Mouse (Mus musculus): Measurements from ENCODE around the gene Plcb3. TPM values are rescaled to one million over a fixed set of nuclear protein-coding genes. Genes with fewer than 3 reads are reported as not detected.

The Plcb3 gene
- polyA plus RNA-seq, 1 experiment from 2014 or later: 5.9 TPM

DNA sequence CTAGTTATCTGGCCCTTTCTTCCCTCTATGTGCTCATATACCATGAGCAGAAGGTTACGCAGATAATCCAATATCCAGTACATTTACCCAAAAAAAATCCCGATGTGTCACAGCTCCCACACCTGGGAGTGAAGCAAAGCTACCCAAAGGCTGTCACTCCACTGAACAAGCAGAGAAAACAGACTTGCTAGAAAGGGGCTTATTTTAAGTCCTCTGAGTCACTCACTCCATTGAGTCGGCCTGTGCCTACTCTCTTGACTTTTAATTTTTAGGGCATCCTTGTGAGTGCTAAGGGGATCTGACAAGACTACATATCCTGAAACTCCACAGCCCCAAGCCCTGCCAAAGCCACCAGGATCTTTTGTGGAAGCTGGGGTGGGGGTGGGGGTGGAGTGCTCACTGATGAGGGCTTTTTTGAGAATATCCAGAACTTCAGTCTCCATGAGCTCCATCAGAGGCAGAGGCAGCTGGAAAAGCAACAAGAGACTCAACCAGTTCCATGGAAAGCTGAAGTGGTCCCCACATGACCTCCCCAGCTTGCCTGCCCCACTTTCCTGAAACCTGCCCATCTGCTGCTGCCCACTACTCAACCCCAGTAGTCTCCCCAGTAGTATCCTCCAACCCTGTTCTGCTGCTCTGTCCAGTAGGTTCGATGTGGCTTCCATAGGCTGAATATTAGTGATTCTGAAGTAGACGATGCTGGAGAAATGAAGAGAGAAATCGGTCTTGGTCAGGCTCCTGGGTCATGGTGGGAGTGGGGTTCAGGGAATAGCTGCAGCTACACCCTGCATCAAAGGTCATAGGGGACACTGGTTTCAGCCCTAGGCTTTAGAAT, 53.2 kb downstream of the Plcb3 start:
- H3K27me3 ChIP-seq: peaks cover 56% of the 10 kb centered on the region
- ATAC-seq (ENCODE audit: insufficient read depth): no peak
- 54% methylated on average over 6 of the region's 6 CpGs for WGBS (ENCODE audit: insufficient replicate concordance)
- no peak overlapping the region for H3K27ac ChIP-seq (replicated peaks)
- peaks cover 63% of the 10 kb centered on the region for H3K4me1 ChIP-seq (replicated peaks)
- peak overlapping the region; percentile 100 for H3K4me2 ChIP-seq
- H3K9ac ChIP-seq: peak overlapping the region; percentile 58
- H3K36me3 ChIP-seq (replicated peaks): no peaks in the 10 kb centered on the region
- no peaks in the 10 kb centered on the region for H3K9me3 ChIP-seq (replicated peaks)
- peak overlapping the region; percentile 84 for H3K4me3 ChIP-seq (replicated peaks)

DNA sequence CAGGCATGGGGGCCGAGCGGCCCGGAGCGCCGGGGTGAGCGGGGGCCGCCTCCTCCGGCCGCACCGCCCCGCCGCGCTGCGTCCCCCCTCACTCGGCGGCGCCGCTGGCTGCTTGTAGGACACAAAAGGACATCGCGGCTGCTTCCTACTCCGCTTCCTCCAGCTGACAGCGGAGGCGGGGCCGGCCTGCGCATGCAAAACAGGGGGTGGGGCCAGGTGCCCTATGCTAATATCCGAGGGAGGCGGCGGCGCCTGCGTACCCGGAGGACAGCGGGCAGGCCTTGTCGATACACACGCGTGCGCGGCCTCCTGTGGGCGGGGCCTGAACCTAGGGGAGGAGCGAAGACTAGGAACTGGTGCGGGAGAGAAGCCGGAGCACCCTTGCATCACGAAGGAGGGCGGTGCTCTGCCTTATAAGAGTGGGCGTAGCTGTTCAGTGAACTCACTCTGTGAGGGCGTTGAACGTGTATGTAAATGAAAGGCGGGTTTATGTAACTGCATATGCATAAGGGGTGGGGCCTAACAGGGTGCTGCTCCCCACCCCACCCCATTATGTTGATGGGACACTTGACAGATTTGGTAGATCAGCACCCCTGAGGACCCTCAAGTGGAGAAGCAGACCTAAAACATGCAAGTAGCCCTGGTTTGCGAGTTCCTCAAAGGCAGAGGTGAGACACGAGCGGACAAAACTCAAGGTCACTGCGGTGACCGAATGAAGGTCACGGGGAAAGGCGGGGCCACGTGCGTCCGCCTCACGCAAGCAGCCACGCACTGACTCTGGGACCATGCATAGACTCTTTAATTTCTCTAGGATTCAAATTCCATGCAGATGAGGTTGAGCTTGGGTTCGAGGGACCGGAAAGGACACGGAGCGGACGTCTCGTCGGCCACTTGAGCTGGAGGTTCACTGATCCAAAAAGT, 54.4 kb downstream of the Plcb3 start, which contains the start of gene Esrra:
Gene Esrra, minus strand, starts transcription at position 167 of the 921 bp plus-strand sequence.
- Histone ChIP-seq H3K4me2 (peak within 1 kb of the TSS; percentile 100), H3K9me3 (replicated peaks) (no peaks in the 10 kb centered on the region), H3K4me3 (replicated peaks) (peak within 1 kb of the TSS; percentile 84), H3K4me1 (replicated peaks) (peaks cover 62% of the 10 kb centered on the region), H3K27ac (replicated peaks) (peak within 1 kb of the TSS; percentile 88), H3K27me3 (peaks cover 44% of the 10 kb centered on the region), H3K9ac (peak within 1 kb of the TSS; percentile 86), H3K36me3 (replicated peaks) (no peaks in the 10 kb centered on the region)
- under 1% methylated on average over 61 of the region's 66 CpGs for WGBS (ENCODE audit: insufficient replicate concordance)
- ATAC-seq (ENCODE audit: insufficient read depth): peak; percentile 92

DNA sequence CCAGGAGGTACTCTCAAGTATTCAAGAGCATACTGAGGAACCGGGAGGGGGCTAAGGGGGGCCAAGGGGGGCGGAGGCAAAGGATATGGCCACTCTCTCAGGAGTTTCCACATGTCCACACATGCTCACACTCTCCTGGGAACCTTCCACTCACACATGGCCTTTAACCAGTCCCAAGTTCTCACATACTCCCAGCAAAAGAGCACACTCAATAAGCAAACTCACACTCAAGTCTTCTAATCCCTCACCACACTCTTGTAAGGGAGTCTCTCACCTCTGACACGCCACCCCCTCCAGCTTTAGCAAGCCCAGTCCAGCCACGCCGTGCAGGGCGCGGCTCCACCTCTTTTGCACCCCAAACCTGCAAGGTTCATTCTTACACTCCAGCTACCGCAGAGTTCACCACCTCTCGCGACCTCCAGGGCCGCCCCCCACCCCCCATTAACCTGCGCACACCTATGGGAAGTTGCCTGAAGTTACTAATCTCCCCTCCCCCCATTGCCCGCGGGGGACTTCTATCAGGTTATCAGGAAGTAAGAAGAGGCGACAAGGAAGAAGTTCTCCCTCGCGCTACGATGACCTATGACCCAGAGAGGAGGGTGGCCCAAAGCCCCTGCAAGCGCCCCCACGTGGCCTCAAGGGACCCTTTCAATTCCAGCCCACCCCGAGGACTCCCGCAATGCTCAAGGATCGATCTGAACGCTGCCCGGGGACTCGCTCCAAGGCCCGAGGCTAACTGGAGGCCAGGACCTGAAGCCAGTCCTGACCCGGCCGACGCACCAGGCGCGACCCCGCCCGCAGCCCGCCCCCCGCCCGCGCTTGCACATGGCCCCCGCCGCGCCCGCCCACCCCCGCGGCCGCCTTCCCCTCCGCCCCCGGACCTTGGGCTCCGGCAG, 55.3 kb downstream of the Plcb3 start:
- Histone ChIP-seq H3K9ac (peak overlapping the region; percentile 86), H3K36me3 (replicated peaks) (no peaks in the 10 kb centered on the region), H3K4me3 (replicated peaks) (peak overlapping the region; percentile 84), H3K27ac (replicated peaks) (peak overlapping the region; percentile 88), H3K9me3 (replicated peaks) (no peaks in the 10 kb centered on the region), H3K27me3 (peaks cover 35% of the 10 kb centered on the region), H3K4me1 (replicated peaks) (peaks cover 65% of the 10 kb centered on the region), H3K4me2 (peak overlapping the region; percentile 100)
- peak; percentile 10; the same call in 1 of the 2 replicates for ATAC-seq (ENCODE audit: insufficient read depth)
- under 1% methylated on average over 46 of the region's 48 CpGs for WGBS (ENCODE audit: insufficient replicate concordance)

DNA sequence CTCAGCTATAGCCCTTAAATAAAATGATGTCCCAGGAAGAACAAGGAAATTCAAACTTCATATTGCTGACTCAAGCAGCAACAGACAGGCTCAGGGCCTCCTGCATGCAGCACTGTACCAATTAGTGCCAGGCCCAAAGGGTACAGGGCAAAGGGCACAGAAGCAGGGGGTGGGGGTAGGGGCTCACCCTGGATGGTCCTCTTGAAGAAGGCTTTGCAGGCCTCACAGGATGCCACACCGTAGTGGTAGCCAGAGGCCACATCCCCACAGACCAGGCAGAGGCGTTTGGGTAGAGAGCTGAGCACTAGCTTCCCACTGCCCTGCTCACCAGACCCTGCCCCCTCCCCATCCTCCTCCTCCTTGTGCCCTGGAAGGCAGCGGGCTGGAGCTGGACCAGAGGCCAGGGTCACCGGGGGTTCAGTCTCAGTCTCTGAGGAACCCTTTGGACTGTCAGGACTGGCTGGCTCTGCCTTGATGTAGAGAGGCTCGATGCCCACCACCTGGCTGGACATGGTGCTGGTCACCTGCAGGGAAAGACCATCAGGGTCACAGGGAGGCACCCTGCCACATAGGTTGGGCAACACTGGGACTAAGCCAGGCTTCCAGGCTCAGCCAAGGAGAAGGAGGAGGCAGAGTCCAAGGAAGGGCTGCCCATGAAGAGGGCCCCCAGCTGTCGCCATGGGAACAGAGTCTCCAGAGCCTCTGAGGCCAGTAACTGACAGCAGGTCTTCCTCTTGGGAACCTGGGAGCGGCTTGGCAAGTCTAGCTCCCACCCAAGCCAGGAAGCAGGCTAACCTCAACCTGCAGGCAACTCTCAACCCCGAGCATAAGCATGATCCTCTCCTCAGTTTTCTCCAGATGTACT, 56.2 kb downstream of the Plcb3 start:
- WGBS (ENCODE audit: insufficient replicate concordance): 45% methylated on average over 8 of the region's 8 CpGs
- peaks cover 65% of the 10 kb centered on the region for H3K4me1 ChIP-seq (replicated peaks)
- ATAC-seq (ENCODE audit: insufficient read depth): no peak
- H3K36me3 ChIP-seq (replicated peaks): no peaks in the 10 kb centered on the region
- peak overlapping the region; percentile 86 for H3K9ac ChIP-seq
- peak overlapping the region; percentile 88; the same call in 1 of the 2 replicates for H3K27ac ChIP-seq (replicated peaks)
- no peaks in the 10 kb centered on the region for H3K9me3 ChIP-seq (replicated peaks)
- H3K27me3 ChIP-seq: peaks cover 26% of the 10 kb centered on the region
- peak overlapping the region; percentile 100 for H3K4me2 ChIP-seq
- H3K4me3 ChIP-seq (replicated peaks): peak overlapping the region; percentile 84

DNA sequence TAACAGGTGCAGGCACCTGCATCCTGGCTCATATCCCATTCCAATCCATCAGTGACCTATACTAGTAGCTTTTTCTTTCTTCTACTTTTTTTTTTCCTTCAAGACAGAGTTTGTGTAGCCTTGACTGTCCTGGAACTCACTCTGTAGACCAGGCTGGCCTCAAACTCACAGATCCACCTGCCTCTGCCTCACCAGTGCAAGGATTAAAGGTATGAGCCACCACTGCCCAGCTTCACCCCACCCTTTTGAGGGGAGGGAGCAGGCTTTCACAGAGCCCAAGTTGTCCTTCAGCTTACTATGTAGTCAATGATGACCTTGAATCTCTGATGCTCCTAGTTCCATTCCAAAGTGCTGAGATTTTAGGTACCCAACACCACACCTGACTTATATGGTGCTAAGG, 56.8 kb downstream of the Plcb3 start:
- Histone ChIP-seq H3K9me3 (replicated peaks) (no peaks in the 10 kb centered on the region), H3K27me3 (peaks cover 20% of the 10 kb centered on the region), H3K27ac (replicated peaks) (no peak overlapping the region), H3K9ac (no peak overlapping the region), H3K4me1 (replicated peaks) (peaks cover 63% of the 10 kb centered on the region), H3K4me2 (no peak overlapping the region), H3K4me3 (replicated peaks) (no peak overlapping the region), H3K36me3 (replicated peaks) (no peaks in the 10 kb centered on the region)
- no peak for ATAC-seq (ENCODE audit: insufficient read depth)

DNA sequence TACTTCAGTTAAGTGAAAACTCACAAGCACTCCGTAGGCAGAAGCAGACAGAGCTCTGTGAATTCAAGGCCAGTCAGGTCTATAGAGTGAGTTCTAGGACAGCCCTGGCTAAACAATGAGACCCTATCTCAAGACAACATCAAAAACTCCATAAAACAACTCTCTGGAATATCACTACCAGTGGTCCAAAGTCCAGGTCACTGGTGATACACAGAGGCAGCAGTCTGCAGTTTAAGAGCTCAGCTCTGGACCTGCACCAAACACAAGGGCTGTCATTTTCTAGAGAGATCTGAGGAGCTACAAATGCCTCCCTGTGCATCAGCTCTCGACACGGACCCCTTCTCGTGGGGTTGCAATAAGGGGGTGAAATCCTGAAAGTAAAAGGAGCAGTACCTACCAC, 57.9 kb downstream of the Plcb3 start:
- WGBS (ENCODE audit: insufficient replicate concordance): 74% methylated on average over 4 of the region's 4 CpGs
- no peak overlapping the region for H3K27ac ChIP-seq (replicated peaks)
- H3K4me2 ChIP-seq: no peak overlapping the region
- no peak overlapping the region for H3K9ac ChIP-seq
- ATAC-seq (ENCODE audit: insufficient read depth): no peak
- H3K9me3 ChIP-seq (replicated peaks): no peaks in the 10 kb centered on the region
- H3K36me3 ChIP-seq (replicated peaks): peaks cover 8% of the 10 kb centered on the region
- H3K4me1 ChIP-seq (replicated peaks): peaks cover 66% of the 10 kb centered on the region
- H3K27me3 ChIP-seq: peaks cover 8% of the 10 kb centered on the region
- no peak overlapping the region for H3K4me3 ChIP-seq (replicated peaks)

DNA sequence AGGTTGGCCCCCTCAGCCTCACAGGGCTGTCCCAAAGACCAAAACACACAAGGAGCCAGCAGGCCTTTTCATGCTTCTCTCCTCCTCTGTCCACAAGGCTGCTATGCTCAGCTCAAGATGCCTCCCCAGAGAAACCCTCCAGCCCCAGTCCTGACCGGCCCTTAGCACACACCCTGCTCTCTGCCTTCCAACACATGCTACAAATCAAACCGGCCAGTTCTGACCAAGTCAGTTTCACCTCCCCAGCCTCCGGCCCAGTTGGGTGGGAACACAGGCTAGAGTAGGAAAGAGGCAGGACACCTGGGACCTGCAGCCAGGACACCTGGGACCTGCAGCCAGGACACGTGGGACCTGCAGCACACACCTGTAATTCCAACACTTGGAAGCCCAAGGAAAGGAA, 59.8 kb downstream of the Plcb3 start:
- no peak overlapping the region for H3K4me3 ChIP-seq (replicated peaks)
- ATAC-seq (ENCODE audit: insufficient read depth): no peak
- peaks cover 54% of the 10 kb centered on the region for H3K4me1 ChIP-seq (replicated peaks)
- H3K27me3 ChIP-seq: no peaks in the 10 kb centered on the region
- WGBS (ENCODE audit: insufficient replicate concordance): 71% methylated on average over 4 of the region's 4 CpGs
- H3K36me3 ChIP-seq (replicated peaks): peaks cover 26% of the 10 kb centered on the region
- H3K27ac ChIP-seq (replicated peaks): no peak overlapping the region
- H3K9ac ChIP-seq: no peak overlapping the region
- no peak overlapping the region for H3K4me2 ChIP-seq
- H3K9me3 ChIP-seq (replicated peaks): no peaks in the 10 kb centered on the region

DNA sequence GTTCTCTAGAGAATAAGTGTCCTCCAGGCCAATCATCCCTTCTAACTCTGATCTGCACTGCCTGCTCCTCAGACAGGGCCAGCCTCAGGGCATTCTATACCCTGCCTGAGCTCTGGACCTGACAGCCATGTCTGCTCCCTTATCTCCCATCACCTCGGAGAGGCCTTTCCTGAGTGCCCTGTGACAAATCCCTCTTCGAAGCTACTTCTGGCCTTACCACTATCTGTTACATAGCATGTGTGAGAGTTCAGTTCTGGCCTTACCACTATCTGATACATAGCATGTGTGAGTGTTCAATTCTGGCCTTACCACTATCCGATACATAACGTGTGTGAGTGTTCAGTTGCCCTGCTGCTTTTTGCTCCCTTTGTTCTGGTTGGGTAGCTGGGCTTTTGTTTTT, 61.0 kb downstream of the Plcb3 start:
- H3K4me1 ChIP-seq (replicated peaks): peaks cover 49% of the 10 kb centered on the region
- H3K9ac ChIP-seq: no peak overlapping the region
- H3K9me3 ChIP-seq (replicated peaks): no peaks in the 10 kb centered on the region
- WGBS (ENCODE audit: insufficient replicate concordance): 19% methylated on average over 4 of the region's 4 CpGs
- no peaks in the 10 kb centered on the region for H3K27me3 ChIP-seq
- H3K4me3 ChIP-seq (replicated peaks): no peak overlapping the region
- ATAC-seq (ENCODE audit: insufficient read depth): peak; percentile 43
- H3K4me2 ChIP-seq: no peak overlapping the region
- peak overlapping the region; percentile 46; the same call in 1 of the 2 replicates for H3K27ac ChIP-seq (replicated peaks)
- peaks cover 32% of the 10 kb centered on the region for H3K36me3 ChIP-seq (replicated peaks)

DNA sequence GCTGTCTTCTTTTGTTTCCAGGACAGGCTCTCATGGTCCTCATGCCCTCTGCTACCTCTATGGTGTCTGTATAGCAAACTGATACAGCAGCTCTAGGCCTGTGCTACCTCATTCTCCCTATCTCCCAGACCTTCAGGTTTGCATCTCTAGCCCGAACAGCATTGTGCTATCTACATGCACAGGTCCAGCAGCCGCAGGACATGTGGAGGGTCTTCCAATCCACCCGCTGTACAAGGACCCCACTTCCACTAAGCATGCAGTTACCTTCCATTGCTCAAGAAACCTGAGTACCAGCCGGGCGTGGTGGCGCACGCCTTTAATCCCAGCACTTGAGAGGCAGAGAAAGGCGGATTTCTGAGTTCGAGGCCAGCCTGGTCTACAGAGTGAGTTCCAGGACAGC, 61.7 kb downstream of the Plcb3 start:
- peaks cover 43% of the 10 kb centered on the region for H3K4me1 ChIP-seq (replicated peaks)
- no peak for ATAC-seq (ENCODE audit: insufficient read depth)
- H3K9ac ChIP-seq: no peak overlapping the region
- H3K27ac ChIP-seq (replicated peaks): no peak overlapping the region
- H3K9me3 ChIP-seq (replicated peaks): no peaks in the 10 kb centered on the region
- H3K4me3 ChIP-seq (replicated peaks): no peak overlapping the region
- no peaks in the 10 kb centered on the region for H3K27me3 ChIP-seq
- H3K4me2 ChIP-seq: no peak overlapping the region
- 77% methylated on average over 9 of the region's 9 CpGs for WGBS (ENCODE audit: insufficient replicate concordance)
- peaks cover 32% of the 10 kb centered on the region for H3K36me3 ChIP-seq (replicated peaks)

DNA sequence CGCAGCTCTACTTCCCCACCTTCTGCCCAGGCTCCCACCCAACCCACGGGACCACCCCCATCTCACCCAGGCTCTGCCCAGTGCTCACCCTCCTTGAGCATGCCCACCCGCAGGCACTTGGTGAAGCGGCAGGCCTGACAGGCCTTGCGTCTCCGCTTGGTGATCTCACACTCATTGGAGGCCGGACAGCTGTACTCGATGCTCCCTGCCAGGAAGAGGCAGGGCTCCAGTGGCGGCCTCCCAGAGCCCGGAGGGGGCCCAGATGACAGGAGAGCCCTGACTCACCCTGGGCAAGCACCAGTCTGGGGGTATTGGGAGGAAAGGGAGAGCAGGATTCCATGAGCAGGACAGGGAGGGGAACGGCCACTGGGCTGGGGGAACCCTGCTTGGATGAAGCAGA, 62.3 kb downstream of the Plcb3 start:
- Histone ChIP-seq H3K9ac (no peak overlapping the region), H3K27me3 (no peaks in the 10 kb centered on the region), H3K4me2 (no peak overlapping the region), H3K27ac (replicated peaks) (no peak overlapping the region), H3K4me1 (replicated peaks) (peaks cover 48% of the 10 kb centered on the region), H3K36me3 (replicated peaks) (peaks cover 32% of the 10 kb centered on the region), H3K9me3 (replicated peaks) (no peaks in the 10 kb centered on the region), H3K4me3 (replicated peaks) (no peak overlapping the region)
- 83% methylated on average over 11 of the region's 11 CpGs for WGBS (ENCODE audit: insufficient replicate concordance)
- ATAC-seq (ENCODE audit: insufficient read depth): no peak
